Mouse (Mus musculus): ENCODE measurements around the gene Pappa. TPM values are rescaled to one million over a fixed set of nuclear protein-coding genes. Genes with fewer than 3 reads are reported as not detected.

Pappa gene
- polyA plus RNA-seq, 1 experiment = not detected

DNA sequence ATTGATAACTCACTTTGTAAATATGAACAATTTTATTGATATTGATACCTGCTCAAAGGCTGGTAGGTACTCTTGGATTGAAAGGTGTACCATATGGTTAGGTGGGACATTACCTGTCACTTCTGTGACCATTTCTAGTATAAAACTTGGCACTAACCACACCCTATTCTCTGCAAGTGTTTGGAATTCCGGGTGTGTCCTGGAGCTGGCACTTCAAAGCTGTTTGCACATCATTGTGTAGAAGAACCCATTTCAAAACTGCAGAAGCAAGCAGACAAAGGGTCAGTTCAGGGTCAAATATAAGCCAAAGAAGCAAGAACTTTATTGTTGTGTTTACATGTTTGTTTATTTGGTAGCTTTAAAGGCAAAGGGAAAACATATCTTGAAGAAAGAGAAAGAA, 171.8 kb downstream of the Pappa start:
- TF ChIP-seq CTCF (IDR thresholded peaks at IDR 0.05; ENCODE audit: insufficient read depth, low read depth, low read length) = no peak
- TF ChIP-seq POLR2A (IDR thresholded peaks at IDR 0.05; ENCODE audit: insufficient read depth, low read depth, low read length) = no peak
- WGBS = 74% methylated on average over 1 of the region's 1 CpGs
- Histone ChIP-seq H3K4me1 (ENCODE audit: control insufficient read depth, insufficient read depth, low read length) (no peaks in the 10 kb centered on the region), H3K27ac (ENCODE audit: insufficient read depth, low read depth, low read length) (no peak overlapping the region), H3K4me3 (ENCODE audit: insufficient read depth, low read depth, low read length) (no peak overlapping the region)

- TF ChIP-seq CTCF (IDR thresholded peaks at IDR 0.05; ENCODE audit: insufficient read depth, low read depth, low read length) (no peak), POLR2A (IDR thresholded peaks at IDR 0.05; ENCODE audit: insufficient read depth, low read depth, low read length) (no peak)
- Histone ChIP-seq H3K4me3 (ENCODE audit: insufficient read depth, low read depth, low read length) (no peak overlapping the region), H3K4me1 (ENCODE audit: control insufficient read depth, insufficient read depth, low read length) (no peaks in the 10 kb centered on the region), H3K27ac (ENCODE audit: insufficient read depth, low read depth, low read length) (no peak overlapping the region)
- 45% methylated on average over 7 of the region's 7 CpGs for WGBS
Observed at GRCm38 (mm10) chr4:65296356-65296967, 172.5 kb downstream of the Pappa start.

DNA sequence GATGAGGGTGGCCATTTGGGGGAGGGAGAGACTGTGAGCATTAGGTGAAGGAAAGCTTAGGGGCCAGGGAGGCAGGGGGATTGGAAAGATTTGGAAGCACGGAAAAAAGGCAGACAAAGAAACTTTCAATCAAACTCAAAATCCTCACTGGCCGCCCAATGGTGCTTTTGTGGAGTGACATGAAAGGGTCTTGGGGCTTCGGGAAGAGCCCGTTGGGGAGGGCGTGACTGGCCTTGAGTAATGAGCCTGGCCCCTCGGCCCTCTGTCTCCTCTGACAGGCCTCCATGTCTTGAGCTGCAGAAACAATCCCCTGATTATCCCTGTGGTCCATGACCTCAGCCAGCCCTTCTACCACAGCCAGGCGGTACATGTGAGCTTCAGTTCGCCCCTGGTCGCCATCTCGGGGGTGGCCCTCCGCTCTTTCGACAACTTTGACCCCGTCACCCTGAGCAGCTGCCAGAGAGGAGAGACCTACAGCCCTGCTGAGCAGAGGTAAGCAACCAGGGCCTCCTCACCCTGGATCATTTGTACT, 173.1 kb downstream of the Pappa start:
- TF ChIP-seq POLR2A (IDR thresholded peaks at IDR 0.05; ENCODE audit: insufficient read depth, low read depth, low read length) (no peak), CTCF (IDR thresholded peaks at IDR 0.05; ENCODE audit: insufficient read depth, low read depth, low read length) (no peak)
- no peaks in the 10 kb centered on the region for H3K4me1 ChIP-seq (ENCODE audit: control insufficient read depth, insufficient read depth, low read length)
- no peak overlapping the region for H3K27ac ChIP-seq (ENCODE audit: insufficient read depth, low read depth, low read length)
- WGBS = 35% methylated on average over 13 of the region's 13 CpGs
- no peak overlapping the region for H3K4me3 ChIP-seq (ENCODE audit: insufficient read depth, low read depth, low read length)

GRCm38 (mm10) chr4:65298212-65299181, 174.5 kb downstream of the Pappa start:
- H3K4me3 ChIP-seq (ENCODE audit: insufficient read depth, low read depth, low read length) = no peak overlapping the region
- WGBS = 76% methylated on average over 9 of the region's 9 CpGs
- no peak for TF ChIP-seq CTCF (IDR thresholded peaks at IDR 0.05; ENCODE audit: insufficient read depth, low read depth, low read length)
- no peaks in the 10 kb centered on the region for H3K4me1 ChIP-seq (ENCODE audit: control insufficient read depth, insufficient read depth, low read length)
- H3K27ac ChIP-seq (ENCODE audit: insufficient read depth, low read depth, low read length) = no peak overlapping the region

DNA sequence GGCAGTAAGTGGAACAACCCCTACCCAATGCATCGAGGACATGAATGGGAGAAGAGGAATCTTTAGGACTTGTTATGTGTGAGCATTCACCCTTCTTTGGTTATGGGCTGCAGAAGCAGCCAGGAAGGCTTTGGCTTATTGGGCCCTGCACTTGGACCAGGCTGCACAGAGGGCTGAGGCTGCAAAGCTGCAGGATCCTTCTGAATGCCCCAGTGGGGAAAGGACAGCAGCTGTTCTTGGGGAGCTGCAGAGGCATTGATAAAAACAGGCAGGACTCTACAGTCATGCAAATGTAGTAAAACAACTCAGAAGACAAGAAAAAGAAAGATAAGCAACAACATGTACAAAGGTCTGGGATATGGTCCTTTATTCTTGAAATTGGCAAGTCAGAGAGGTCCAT, 175.4 kb downstream of the Pappa start:
- TF ChIP-seq POLR2A (IDR thresholded peaks at IDR 0.05; ENCODE audit: insufficient read depth, low read depth, low read length) = no peak
- TF ChIP-seq CTCF (IDR thresholded peaks at IDR 0.05; ENCODE audit: insufficient read depth, low read depth, low read length) = no peak
- WGBS = 16% methylated on average over 1 of the region's 1 CpGs

GRCm38 (mm10) chr4:65300431-65300830, 176.5 kb downstream of the Pappa start:
- H3K27ac ChIP-seq (ENCODE audit: insufficient read depth, low read depth, low read length) = no peak overlapping the region
- H3K4me1 ChIP-seq (ENCODE audit: control insufficient read depth, insufficient read depth, low read length) = no peaks in the 10 kb centered on the region
- 90% methylated on average over 3 of the region's 3 CpGs for WGBS
- no peak overlapping the region for H3K4me3 ChIP-seq (ENCODE audit: insufficient read depth, low read depth, low read length)
- TF ChIP-seq POLR2A (IDR thresholded peaks at IDR 0.05; ENCODE audit: insufficient read depth, low read depth, low read length) (no peak), CTCF (IDR thresholded peaks at IDR 0.05; ENCODE audit: insufficient read depth, low read depth, low read length) (no peak)

More for the DNA sequence above, 175.4 kb downstream of the Pappa start:
- Histone ChIP-seq H3K4me1 (ENCODE audit: control insufficient read depth, insufficient read depth, low read length) (no peaks in the 10 kb centered on the region), H3K27ac (ENCODE audit: insufficient read depth, low read depth, low read length) (no peak overlapping the region), H3K4me3 (ENCODE audit: insufficient read depth, low read depth, low read length) (no peak overlapping the region)

DNA sequence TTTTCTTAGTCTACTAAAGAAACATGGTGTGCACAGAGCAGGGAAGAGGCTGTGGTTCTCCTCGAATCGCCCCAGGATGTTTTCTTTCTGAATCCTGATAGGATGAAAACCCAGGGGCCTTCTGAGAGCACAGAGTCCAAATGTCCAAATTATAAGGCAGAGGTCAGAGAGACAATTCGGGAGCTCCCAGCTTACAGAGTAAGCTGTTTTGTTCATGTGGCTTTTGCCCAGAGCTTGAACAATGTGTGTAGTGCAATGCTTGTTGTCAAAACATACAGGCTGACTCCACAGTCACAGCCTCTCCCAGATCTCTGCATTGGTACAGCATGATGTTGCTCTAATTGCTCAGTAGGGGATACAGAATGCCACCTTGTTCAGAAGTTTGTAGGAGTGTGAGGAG, 178.7 kb downstream of the Pappa start:
- 66% methylated on average over 3 of the region's 3 CpGs for WGBS
- TF ChIP-seq POLR2A (IDR thresholded peaks at IDR 0.05; ENCODE audit: insufficient read depth, low read depth, low read length) (no peak), CTCF (IDR thresholded peaks at IDR 0.05; ENCODE audit: insufficient read depth, low read depth, low read length) (no peak)
- no peak overlapping the region for H3K27ac ChIP-seq (ENCODE audit: insufficient read depth, low read depth, low read length)
- no peak overlapping the region for H3K4me3 ChIP-seq (ENCODE audit: insufficient read depth, low read depth, low read length)
- H3K4me1 ChIP-seq (ENCODE audit: control insufficient read depth, insufficient read depth, low read length) = no peaks in the 10 kb centered on the region

DNA sequence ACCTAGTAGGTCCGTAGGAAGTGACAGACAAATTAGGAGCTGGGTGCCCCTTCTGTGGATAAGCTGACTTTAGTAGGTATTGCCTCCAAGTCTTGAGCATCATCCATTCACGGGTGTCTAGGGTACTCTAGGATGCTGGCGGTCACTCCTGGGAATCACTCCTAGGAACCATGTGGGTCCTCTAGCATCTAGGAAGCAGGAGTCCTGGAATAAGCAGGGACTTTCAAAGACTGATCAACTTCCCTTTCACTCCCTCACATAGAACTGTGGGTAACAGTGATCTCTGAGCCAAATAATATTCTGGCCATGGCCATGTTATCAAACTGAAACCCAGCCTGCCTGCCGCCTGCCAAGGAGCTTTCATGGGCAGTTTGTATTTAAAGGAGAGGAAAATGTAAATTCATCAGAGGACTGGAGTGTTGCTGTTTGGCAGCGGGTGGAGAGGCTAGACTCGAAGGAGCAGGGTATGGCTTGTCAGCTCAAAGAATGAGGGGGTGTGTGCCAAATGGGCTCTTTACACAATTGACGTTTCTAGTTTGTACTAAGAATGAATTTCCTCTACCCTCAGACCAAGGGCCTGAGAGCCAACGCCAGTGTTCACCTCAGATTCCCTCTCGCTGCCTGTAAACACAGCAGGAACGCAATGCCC, 194.0 kb downstream of the Pappa start:
- H3K4me3 ChIP-seq (ENCODE audit: insufficient read depth, low read depth, low read length) = no peak overlapping the region
- H3K27ac ChIP-seq (ENCODE audit: insufficient read depth, low read depth, low read length) = no peak overlapping the region
- WGBS = 46% methylated on average over 10 of the region's 10 CpGs
- TF ChIP-seq CTCF (IDR thresholded peaks at IDR 0.05; ENCODE audit: insufficient read depth, low read depth, low read length) (no peak), POLR2A (IDR thresholded peaks at IDR 0.05; ENCODE audit: insufficient read depth, low read depth, low read length) (no peak)
- 0 out of 2 replicates have a peak, but pooled peaks cover 2% of the 10 kb centered on the region for H3K4me1 ChIP-seq (ENCODE audit: control insufficient read depth, insufficient read depth, low read length)
